Mouse (Mus musculus): ENCODE data around the gene Ctdspl2.
"Not testable (repeated sequence)": the region's sequence is repeated elsewhere in the genome, so short reads cannot be mapped to it uniquely, and the experiment has no call there.

The Ctdspl2 gene

GRCm38 (mm10) chr2:121955765-121956223, at the start of gene Ctdspl2, which contains the start of gene Mageb3:
Ctdspl2 (plus strand) TSS chr2:121956001.
Mageb3 (minus strand) TSS chr2:121956092.
- DNase-seq = peak; percentile 93

DNA sequence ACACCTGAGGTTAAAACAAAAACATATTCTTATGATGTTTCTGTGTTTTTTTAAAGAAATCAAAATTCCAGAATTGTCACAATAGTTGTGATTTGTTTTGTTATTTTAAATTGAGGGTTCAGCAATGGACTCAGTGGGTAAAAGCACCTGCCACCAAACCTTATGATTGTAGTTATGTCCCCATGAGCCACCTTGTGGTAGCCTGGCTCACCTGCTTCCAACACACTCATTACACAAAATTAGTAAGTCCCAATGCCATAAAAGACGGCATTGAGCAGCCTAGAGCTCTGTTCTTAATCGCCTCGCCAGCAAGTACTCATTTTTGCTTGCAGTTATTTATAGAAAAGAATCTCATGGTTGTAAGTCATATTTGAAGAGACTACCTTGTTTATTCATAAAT, 45.8 kb upstream of the Ctdspl2 start:
- no peak for DNase-seq

DNA sequence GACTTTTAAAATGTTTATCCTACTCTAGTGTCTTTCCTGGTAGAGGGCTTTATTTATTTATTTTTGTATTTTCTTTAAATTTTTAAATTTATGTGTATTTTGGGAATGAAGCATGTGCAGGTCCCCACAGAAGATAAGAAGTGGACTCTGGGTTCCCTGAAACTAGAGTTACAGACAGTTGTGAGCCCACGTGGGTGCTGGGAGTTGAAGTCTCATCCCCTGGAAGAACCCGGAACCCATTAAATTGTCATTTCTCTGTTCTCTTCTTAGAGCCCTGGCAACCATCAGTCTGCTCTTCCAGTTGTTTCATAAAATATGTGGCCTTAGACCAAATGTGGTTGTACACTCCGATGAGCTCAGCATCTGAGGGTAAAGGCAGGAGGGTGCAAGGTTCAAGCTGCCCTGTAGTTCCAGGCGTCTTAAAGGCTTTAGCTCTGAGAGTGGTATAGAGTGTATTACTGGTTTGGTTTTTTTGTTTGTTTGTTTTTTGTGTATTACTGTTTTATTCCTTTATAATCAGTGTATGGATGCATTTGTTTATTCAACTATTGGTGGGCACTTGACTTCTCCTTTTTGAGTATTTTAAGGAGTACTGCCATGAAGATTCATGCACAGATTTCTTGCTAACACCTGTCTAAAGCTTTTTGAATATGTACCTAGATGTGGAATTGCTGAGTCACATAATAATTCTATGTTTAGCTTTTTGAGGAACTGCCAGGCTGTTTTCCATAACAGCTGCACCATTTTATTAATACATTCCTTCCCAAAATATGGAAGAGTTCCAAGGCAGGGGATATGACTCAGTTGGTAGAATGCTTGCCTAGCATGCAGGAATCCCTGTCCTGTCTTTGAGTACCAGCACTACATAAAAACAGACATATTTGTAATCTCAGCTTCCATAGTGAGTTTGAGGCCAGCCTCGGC, 39.5 kb upstream of the Ctdspl2 start:
- DNase-seq = no peak

- not testable (repeated sequence) for DNase-seq
Measured at GRCm38 (mm10) chr2:121937624-121938023, 18.2 kb upstream of the Ctdspl2 start.

GRCm38 (mm10) chr2:121943364-121943763, 12.4 kb upstream of the Ctdspl2 start:
- DNase-seq = no peak

- peak; percentile 2 to 6 for DNase-seq
Measured at GRCm38 (mm10) chr2:121954971-121955656, 687 bp upstream of the Ctdspl2 start.

GRCm38 (mm10) chr2:121956224-121957018, 620 bp downstream of the Ctdspl2 start:
- peak; percentile 87 to 90 for DNase-seq

- no peak for DNase-seq
Measured at GRCm38 (mm10) chr2:121957216-121957792, 1.5 kb downstream of the Ctdspl2 start.

DNA sequence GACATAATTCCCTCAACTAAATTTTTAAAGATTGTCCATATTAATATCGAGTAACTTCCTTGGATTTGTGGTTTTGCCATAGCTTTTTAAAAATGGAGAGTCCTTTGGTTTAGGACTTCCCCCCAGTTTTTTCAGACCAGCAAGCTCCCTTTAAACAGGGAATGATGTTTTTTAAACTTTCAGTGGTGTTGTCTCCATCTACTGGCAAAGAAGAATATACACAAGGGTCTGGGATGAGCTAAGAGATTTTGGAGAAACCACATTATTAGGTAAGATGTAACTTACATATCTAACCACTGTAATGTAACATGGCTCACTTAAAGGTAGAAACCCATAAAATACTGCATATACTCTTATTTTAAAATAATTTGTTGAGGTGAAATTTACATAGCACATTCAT, 39.9 kb downstream of the Ctdspl2 start:
- no peak for DNase-seq

DNA sequence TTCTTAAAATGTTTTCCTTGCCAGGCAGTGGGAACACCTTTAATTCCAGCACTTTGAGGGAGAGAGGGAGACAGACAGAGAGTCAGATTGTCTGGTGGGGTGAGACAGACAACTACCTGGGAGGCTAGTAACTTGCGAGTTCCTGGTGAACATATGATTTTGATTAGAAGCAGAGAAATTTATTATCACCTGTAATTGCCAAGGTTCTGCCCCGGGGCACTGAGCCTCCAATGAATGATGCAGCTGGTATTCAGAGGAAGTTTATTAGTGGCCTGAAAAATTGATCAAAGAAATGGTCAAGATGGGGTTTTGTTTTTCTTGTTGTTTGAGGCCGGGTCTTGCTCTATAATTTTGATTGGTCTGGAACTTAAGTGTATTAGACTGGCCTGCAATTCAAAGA, 53.0 kb downstream of the Ctdspl2 start:
- DNase-seq = no peak

- DNase-seq = no peak
Measured at GRCm38 (mm10) chr2:122011441-122011840, 55.6 kb downstream of the Ctdspl2 start.

DNA sequence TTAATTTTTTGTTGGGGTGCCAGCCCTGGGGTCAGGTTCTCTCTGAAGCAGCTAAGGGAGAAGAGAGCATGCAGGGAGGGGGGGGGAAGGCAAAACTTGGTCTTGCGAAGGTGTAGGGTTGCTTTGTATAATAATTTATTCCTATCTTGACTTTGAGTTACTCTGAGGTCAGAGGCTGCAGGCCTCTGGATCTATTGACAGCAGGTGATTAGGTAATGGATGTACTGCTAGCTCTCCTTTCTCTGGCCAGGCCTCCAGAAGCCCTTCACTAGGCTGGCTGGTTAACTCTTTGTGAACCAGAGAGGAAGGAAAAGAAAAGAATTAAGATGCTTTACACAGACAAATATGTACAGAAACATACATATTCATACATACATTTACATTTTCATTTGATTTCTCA, 62.9 kb downstream of the Ctdspl2 start:
- DNase-seq = no peak

GRCm38 (mm10) chr2:122022284-122022683, 66.5 kb downstream of the Ctdspl2 start:
- DNase-seq = no peak

DNA sequence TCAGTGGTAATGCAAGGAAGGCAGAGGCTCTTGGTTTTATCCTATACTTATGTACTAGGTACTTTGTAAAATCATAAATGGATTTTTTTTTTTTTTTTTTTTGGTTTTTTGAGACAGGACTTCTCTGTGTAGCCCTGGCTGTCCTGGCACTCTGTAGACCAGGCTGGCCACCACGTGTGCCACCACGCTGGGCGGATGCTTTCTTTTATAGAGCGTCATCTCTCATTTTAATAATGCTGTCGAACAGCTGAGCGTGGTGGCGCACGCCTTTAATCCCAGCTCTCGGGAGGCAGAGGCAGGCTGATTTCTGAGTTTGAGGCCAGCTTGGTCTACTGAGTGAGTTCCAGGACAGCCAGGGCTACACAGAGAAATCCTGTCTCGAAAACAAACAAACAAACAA, 71.3 kb downstream of the Ctdspl2 start:
- DNase-seq = not testable (repeated sequence)

DNA sequence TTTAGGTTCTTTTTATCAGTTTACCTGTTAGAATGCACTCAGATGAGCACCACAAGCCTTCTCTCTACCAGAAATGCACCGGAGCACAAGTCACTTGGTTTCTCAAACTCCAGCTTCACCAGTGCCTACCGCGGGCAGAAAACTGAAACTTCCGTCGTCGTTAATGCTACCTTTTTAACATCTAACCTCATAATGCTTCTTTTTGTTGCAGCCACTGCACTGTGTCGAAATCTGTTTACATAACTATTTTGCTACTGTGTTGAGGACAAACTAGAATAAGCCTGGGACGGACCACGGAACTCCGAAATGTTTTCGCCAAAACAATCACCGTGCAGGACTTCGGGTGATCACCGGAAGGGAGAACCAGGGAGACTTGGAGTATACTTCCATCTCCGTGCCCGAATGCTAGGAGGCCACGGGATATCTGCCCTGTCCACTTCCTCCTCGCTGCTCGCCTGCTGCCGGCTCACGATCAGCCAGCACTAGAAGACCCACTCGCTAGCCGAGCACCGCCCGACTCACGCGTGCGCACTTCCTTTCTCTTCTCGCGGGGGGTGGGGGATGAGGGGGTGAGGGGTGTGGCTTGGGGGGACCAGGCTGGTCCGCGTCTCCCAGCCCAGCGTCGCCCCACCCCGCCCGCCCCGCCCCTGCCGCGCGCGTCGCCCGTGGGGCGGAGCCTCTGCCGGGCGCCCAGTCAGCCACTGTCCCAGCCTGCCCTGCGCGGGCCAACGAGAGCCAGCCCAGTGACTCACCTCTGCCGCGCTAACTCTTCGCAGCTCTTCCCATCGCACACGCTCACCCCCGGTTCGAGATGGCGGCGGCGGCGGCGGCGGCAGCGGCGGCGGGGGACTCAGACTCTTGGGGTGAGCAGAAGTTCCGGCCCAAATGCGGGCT, 72.3 kb downstream of the Ctdspl2 start, which contains the start of gene Eif3j1:
Eif3j1 (plus strand) TSS at position 685 of the 894 bp plus-strand sequence.
- peak; percentile 81 to 86 for DNase-seq

DNA sequence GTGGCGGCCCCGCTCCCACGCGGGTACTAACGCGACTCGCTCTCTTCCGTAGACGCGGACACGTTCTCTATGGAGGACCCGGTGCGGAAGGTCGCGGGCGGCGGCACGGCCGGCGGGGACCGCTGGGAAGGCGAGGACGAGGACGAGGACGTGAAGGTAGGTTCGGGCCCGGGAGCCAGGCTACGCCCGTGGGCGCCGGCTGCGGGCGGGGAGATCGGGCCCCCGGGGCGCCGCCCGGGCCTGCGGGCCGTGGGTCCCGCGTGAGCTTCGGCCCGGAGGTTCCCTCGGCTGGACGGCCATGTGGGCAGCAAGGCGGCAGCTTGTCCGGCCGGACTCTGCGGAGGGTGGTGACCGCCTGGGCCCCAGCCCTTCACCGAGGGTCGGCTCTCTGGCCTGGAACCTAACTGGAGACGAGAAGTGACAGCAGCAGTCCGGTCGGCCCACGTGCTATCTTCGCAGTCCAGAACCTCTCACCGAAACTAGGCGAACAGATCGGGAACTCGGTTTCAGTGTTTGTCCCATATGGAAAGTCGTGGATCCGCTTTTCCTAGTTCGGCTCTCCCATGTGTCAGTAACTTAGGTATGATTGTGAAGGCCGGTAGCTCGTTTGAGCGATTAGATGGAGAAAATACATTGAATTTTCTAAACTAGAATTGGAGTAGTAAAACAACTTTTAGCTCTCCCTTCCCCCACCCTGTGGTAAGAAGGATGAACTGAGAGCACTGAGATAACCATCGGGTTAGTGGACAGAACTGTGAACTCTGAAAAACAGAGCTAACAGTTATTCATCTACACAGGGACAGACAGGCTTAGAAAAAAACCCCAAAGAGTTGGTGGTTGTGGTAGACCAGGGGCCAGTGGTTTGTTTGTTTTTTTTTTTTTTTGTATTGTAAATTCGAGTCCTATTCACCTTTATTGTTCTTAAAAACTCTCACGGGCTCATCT, 73.2 kb downstream of the Ctdspl2 start:
- no peak for DNase-seq

DNA sequence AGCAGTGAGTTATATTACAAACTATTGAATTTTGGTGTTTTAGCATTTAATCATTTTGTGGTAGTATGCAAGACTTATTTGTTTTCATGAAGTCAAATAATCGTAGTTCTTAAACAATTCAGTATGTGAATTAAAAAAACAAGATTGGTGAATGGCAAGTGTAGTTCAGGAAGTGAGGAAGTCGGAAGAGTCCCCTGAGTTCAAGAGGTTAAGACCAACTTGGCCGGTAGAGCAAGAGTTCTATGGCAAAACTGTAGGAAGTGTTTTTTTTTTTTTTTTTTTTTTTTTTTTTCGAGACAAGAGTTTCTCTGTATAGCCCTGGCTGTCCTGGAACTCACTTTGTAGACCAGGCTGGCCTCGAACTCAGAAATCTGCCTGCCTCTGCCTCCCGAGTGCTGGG, 76.2 kb downstream of the Ctdspl2 start:
- no peak for DNase-seq

DNA sequence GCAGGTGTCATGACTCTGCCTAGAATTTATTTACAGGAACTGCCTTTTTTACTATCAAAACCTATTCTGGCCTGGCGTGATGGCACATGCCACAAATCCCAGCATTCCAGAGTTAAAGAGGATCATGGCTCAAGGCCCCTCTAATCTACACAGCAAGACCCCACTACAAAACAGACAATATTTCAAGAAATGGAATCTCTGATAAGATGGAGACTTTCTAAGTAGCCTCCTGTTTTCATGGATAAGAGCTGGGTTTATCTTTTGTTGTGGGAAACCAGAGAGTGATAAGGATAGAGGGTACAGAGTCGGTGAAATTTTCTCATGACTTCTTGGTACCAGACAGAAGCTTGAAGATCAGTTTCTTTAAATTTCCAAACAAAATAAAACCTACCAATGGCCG, 80.3 kb downstream of the Ctdspl2 start:
- DNase-seq = no peak

GRCm38 (mm10) chr2:122043926-122044325, 88.1 kb downstream of the Ctdspl2 start:
- DNase-seq = no peak
